Mouse (Mus musculus) megakaryocyte, embryonic 14.5 days (primary cell): ENCODE results near the gene Itgb1.

Source experiments
- FLI1 ChIP-seq: IDR thresholded peaks from 2 replicates; pipeline ENCODE4 v1.6.1; 2012; ENCODE audit warnings: low read length, inconsistent platforms, mixed read lengths
- GATA1 ChIP-seq: IDR thresholded peaks from 3 replicates; pipeline ENCODE4 v1.6.1; 2012; ENCODE audit warnings: mixed read lengths, low read length, inconsistent platforms, borderline replicate concordance

- TF ChIP-seq GATA1 (no peak), FLI1 (no peak)
Observed at GRCm38 (mm10) chr8:128671813-128672212, 13.6 kb upstream of the Itgb1 start.
